Mouse (Mus musculus) mesoderm, embryonic 11.5 days (tissue): ENCODE results near the gene Cdnf.
A peak's percentile ranks its signal among the peaks of the same experiment; 100 is the strongest.

ENCODE experiments used
- DNase-seq: peaks from one replicate; pipeline ENCODE4 v3.0.0-alpha.2; 2012; ENCODE audit warnings: low read depth, low spot score

Gene Cdnf

GRCm38 (mm10) chr2:3512552-3513454 lies at the start of gene Cdnf, which contains the start of the genes Gm45902 and Hspa14:
Gene Cdnf (plus strand): TSS chr2:3513030.
Gene Gm45902 (minus strand): TSS chr2:3512790.
Gene Hspa14 (minus strand): TSS chr2:3512814.
- peak; percentile 99 for DNase-seq

- DNase-seq: no peak
Measured at GRCm38 (mm10) chr2:3473891-3474290, 38.9 kb upstream of the Cdnf start.

- peak; percentile 80 for DNase-seq
Measured at GRCm38 (mm10) chr2:3474361-3474805, 38.4 kb upstream of the Cdnf start.

- DNase-seq: peak; percentile 97
Measured at GRCm38 (mm10) chr2:3474861-3475283, 38.0 kb upstream of the Cdnf start, which contains the start of gene Suv39h2. Gene Suv39h2 (minus strand): TSS chr2:3475031.

- DNase-seq: no peak
Measured at GRCm38 (mm10) chr2:3475746-3476251, 37.0 kb upstream of the Cdnf start.

- no peak for DNase-seq
Measured at GRCm38 (mm10) chr2:3480239-3480638, 32.6 kb upstream of the Cdnf start.

GRCm38 (mm10) chr2:3489816-3490215 lies 23.0 kb upstream of the Cdnf start:
- no peak for DNase-seq

- no peak for DNase-seq
Measured at GRCm38 (mm10) chr2:3493833-3494409, 18.9 kb upstream of the Cdnf start.

GRCm38 (mm10) chr2:3499543-3499942 lies 13.3 kb upstream of the Cdnf start:
- DNase-seq: no peak

GRCm38 (mm10) chr2:3500886-3501285 lies 11.9 kb upstream of the Cdnf start:
- no peak for DNase-seq

GRCm38 (mm10) chr2:3512076-3512475 lies 754 bp upstream of the Cdnf start:
- DNase-seq: peak; percentile 71

- no peak for DNase-seq
Measured at GRCm38 (mm10) chr2:3522558-3522957, 9.7 kb downstream of the Cdnf start.

- no peak for DNase-seq
Measured at GRCm38 (mm10) chr2:3526288-3526687, 13.5 kb downstream of the Cdnf start.

GRCm38 (mm10) chr2:3541307-3542079 lies 28.7 kb downstream of the Cdnf start:
- no peak for DNase-seq

- DNase-seq: no peak
Measured at GRCm38 (mm10) chr2:3546055-3546454, 33.2 kb downstream of the Cdnf start.

- DNase-seq: peak; percentile 70
Measured at GRCm38 (mm10) chr2:3546588-3546987, 33.8 kb downstream of the Cdnf start.

- no peak for DNase-seq
Measured at GRCm38 (mm10) chr2:3570186-3570585, 57.4 kb downstream of the Cdnf start, which contains the start of gene Fam107b. Gene Fam107b (plus strand): TSS chr2:3570488.

GRCm38 (mm10) chr2:3570606-3571005 lies 57.8 kb downstream of the Cdnf start:
- no peak for DNase-seq

GRCm38 (mm10) chr2:3573883-3574282 lies 61.1 kb downstream of the Cdnf start:
- DNase-seq: no peak

- no peak for DNase-seq
Measured at GRCm38 (mm10) chr2:3575140-3575539, 62.3 kb downstream of the Cdnf start.
